In the genomic region with DNA sequence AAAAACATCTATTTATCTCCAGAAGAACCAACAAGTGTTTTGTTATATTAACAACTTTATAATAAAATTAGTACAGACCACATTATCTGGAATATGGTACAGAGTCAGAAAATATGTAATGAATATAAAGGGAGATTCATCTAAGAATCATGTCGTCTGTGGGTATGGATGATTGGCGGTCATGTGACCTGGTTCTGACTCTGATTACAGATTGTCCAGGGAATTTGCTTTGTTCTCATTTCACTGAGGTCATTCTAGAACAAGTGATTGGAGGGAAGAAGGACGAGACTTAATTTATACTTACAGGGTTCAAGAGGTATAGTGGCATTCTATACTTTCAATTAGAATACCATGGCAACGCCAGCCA, we compare ENCODE assay signal across 17 mouse cellular contexts.
A peak's percentile ranks its signal among the peaks of the same experiment; 100 is the strongest.
DNase-seq lines count a peak whose midpoint lies in the region; ATAC-seq and TF ChIP-seq lines count a peak whose summit lies in the region.
"Had no signal": no experiment of that assay in that cellular context is flagged by ENCODE, and none has a peak within 500 bp of the region (broad histone marks: within the 10 kb centered on the region; RNA-seq: fewer than 3 reads in every experiment).

No protein-coding gene starts in this region.

- in situ Hi-C loops in CH12.LX (cut with MboI; ENCODE audit: low pct_ligation_motif_present, low pct_unique_long_range_greater_than_20kb, low sequenced_read_pairs) = no loop called here

- DNase-seq in liver = no peak
- DNase-seq in CH12.LX (ENCODE audit: extremely low read depth) = peak; percentile 31
- no peak for DNase-seq in MEL (ENCODE audit: low read depth, low spot score)
- no peak for DNase-seq in liver, postnatal 0 days
- DNase-seq in cerebellum, postnatal 14 days = no peak
- no peak for DNase-seq in limb, embryonic 10.5 days (ENCODE audit: low spot score)
- DNase-seq: adrenal gland, postnatal 36 days; cerebellum, adult 2 months; cerebellum, postnatal 36 days; gastrocnemius, postnatal 14 days; lung, embryonic 14.5 days had no signal

- peaks cover 51% of the 10 kb centered on the region for H3K27me3 ChIP-seq in liver, embryonic 12.5 days (replicated peaks)
- H3K27me3 ChIP-seq in CH12.LX (replicated peaks) = no peaks in the 10 kb centered on the region
- no peaks in the 10 kb centered on the region for H3K27me3 ChIP-seq in MEL (ENCODE audit: control insufficient read depth in 1 of 2, insufficient read depth in 2 of 2, low read length in 2 of 2)
- H3K27me3 ChIP-seq in liver, postnatal 0 days (ENCODE audit: insufficient read depth, low read length) = no peaks in the 10 kb centered on the region
- H3K27me3 ChIP-seq in limb, embryonic 10.5 days (ENCODE audit: low read depth, poor library complexity, severe bottlenecking) = no peaks in the 10 kb centered on the region
- H3K27me3 ChIP-seq: hindbrain, embryonic 12.5 days had no signal

- no peaks in the 10 kb centered on the region for H3K9me3 ChIP-seq in liver, embryonic 12.5 days (replicated peaks)
- H3K9me3 ChIP-seq in CH12.LX (replicated peaks; ENCODE audit: low read length) (peaks cover 9% of the 10 kb centered on the region), MEL (replicated peaks; ENCODE audit: insufficient read depth, low read length) (no peaks in the 10 kb centered on the region)
- peaks cover 5% of the 10 kb centered on the region for H3K9me3 ChIP-seq in liver, postnatal 0 days (ENCODE audit: low read length)
- no peaks in the 10 kb centered on the region for H3K9me3 ChIP-seq in limb, embryonic 10.5 days (replicated peaks)
- H3K9me3 ChIP-seq: hindbrain, embryonic 12.5 days had no signal

- TF ChIP-seq CTCF in CH12.LX (conservative IDR thresholded peaks at IDR 0.05 in 1 of 2, IDR thresholded peaks at IDR 0.05 in 1 of 2; ENCODE audit: low read depth in 2 of 2, low read length in 2 of 2) = no peak
- no peak for TF ChIP-seq CTCF in MEL (IDR thresholded peaks at IDR 0.05 in 2 of 3, conservative IDR thresholded peaks at IDR 0.05 in 1 of 3; ENCODE audit: control insufficient read depth in 1 of 3, insufficient read depth in 1 of 3, low read depth in 2 of 3, low read length in 3 of 3, poor library complexity in 1 of 3, severe bottlenecking in 1 of 3)
- TF ChIP-seq CTCF in liver, postnatal 0 days (IDR thresholded peaks at IDR 0.05; ENCODE audit: low read depth) = no peak

- TF ChIP-seq RAD21 in CH12.LX (IDR thresholded peaks at IDR 0.05; ENCODE audit: low read depth, low read length) (no peak), MEL (IDR thresholded peaks at IDR 0.05; ENCODE audit: low read depth, low read length) (no peak)

- no peak for TF ChIP-seq EP300 in CH12.LX (IDR thresholded peaks at IDR 0.05; ENCODE audit: low read length)
- TF ChIP-seq EP300 in MEL (IDR thresholded peaks at IDR 0.05; ENCODE audit: low read depth in 1 of 2, low read length in 2 of 2) = no peak
- no peak for TF ChIP-seq EP300 in liver, postnatal 0 days (IDR thresholded peaks at IDR 0.05; ENCODE audit: low read depth)

- peaks cover 5% of the 10 kb centered on the region; the same call in 1 of the 2 replicates for H3K36me3 ChIP-seq in liver, embryonic 12.5 days
- peaks cover 34 to 45% of the 10 kb centered on the region in 2 experiments for H3K36me3 ChIP-seq in CH12.LX (replicated peaks in 1 of 2; ENCODE audit: control insufficient read depth in 1 of 2, insufficient read depth in 1 of 2, low read length in 1 of 2)
- H3K36me3 ChIP-seq in MEL (ENCODE audit: control insufficient read depth in 1 of 2, insufficient read depth in 2 of 2, low read length in 2 of 2) = peaks cover 0 to 9% of the 10 kb centered on the region in 2 experiments; a peak in 2 of 4 replicates
- peaks cover 2% of the 10 kb centered on the region for H3K36me3 ChIP-seq in liver, postnatal 0 days (replicated peaks; ENCODE audit: insufficient read depth, low read length)
- H3K36me3 ChIP-seq in limb, embryonic 10.5 days = no peaks in the 10 kb centered on the region
- H3K36me3 ChIP-seq: hindbrain, embryonic 12.5 days had no signal

- peaks cover 44% of the 10 kb centered on the region for H3K4me1 ChIP-seq in liver, embryonic 12.5 days
- H3K4me1 ChIP-seq in CH12.LX (ENCODE audit: control insufficient read depth in 1 of 2, insufficient read depth in 2 of 2) = peaks cover 16 to 79% of the 10 kb centered on the region in 2 experiments
- peaks cover 0 to 9% of the 10 kb centered on the region in 2 experiments; a peak in 3 of 4 replicates for H3K4me1 ChIP-seq in MEL (ENCODE audit: control insufficient read depth in 1 of 2, insufficient read depth in 2 of 2, low read length in 2 of 2)
- peaks cover 47% of the 10 kb centered on the region for H3K4me1 ChIP-seq in liver, postnatal 0 days (ENCODE audit: insufficient read depth)
- peaks cover 32% of the 10 kb centered on the region for H3K4me1 ChIP-seq in limb, embryonic 10.5 days

- H3K9ac ChIP-seq in liver, embryonic 12.5 days = no peak overlapping the region
- H3K9ac ChIP-seq in CH12.LX (ENCODE audit: insufficient read depth, low read depth) (peak overlapping the region; percentile 68), MEL (ENCODE audit: control insufficient read depth, low read depth, low read length, poor library complexity, severe bottlenecking) (peak overlapping the region; percentile 77)
- H3K9ac ChIP-seq in liver, postnatal 0 days (replicated peaks) = no peak overlapping the region
- H3K9ac ChIP-seq: hindbrain, embryonic 12.5 days; lung, embryonic 14.5 days had no signal

- ATAC-seq in liver, embryonic 12.5 days = no peak
- ATAC-seq in liver, postnatal 0 days = no peak
- ATAC-seq: forebrain, embryonic 14.5 days; intestine, postnatal 0 days; midbrain, embryonic 16.5 days had no signal

- TF ChIP-seq POLR2A in CH12.LX (IDR thresholded peaks at IDR 0.05; ENCODE audit: low read depth, low read length) = no peak
- TF ChIP-seq POLR2A in MEL (IDR thresholded peaks at IDR 0.05; ENCODE audit: control insufficient read depth in 1 of 2, insufficient read depth in 1 of 2, low read depth in 1 of 2, low read length in 2 of 2, poor library complexity in 1 of 2) = no peak

- H3K4me3 ChIP-seq in liver, embryonic 12.5 days = no peak overlapping the region
- peak overlapping the region in 2 of 3 experiments; percentile 58 to 69 for H3K4me3 ChIP-seq in CH12.LX (replicated peaks in 1 of 3; ENCODE audit: low read depth in 2 of 3, low read length in 2 of 3, poor library complexity in 1 of 3)
- H3K4me3 ChIP-seq in MEL (ENCODE audit: control insufficient read depth in 1 of 2, insufficient read depth in 1 of 2, low read depth in 2 of 2, low read length in 2 of 2) = peak overlapping the region; percentile 65 to 67
- no peak overlapping the region for H3K4me3 ChIP-seq in liver, postnatal 0 days (ENCODE audit: low read depth, low read length)
- no peak overlapping the region for H3K4me3 ChIP-seq in limb, embryonic 10.5 days
- H3K4me3 ChIP-seq: hindbrain, embryonic 12.5 days had no signal

- H3K4me2 ChIP-seq in liver, embryonic 12.5 days = 0 out of 2 replicates have a peak overlapping the region, but pooled peaks have one; percentile 59
- peak overlapping the region; percentile 95 for H3K4me2 ChIP-seq in CH12.LX (ENCODE audit: insufficient read depth, low read depth, poor library complexity, severe bottlenecking)
- H3K4me2 ChIP-seq in liver, postnatal 0 days (ENCODE audit: low read depth, low read length) = peak overlapping the region; percentile 69
- H3K4me2 ChIP-seq: hindbrain, embryonic 12.5 days; midbrain, embryonic 11.5 days had no signal

- 66% methylated on average over 4 of the region's 4 CpGs for WGBS in liver, embryonic 12.5 days (ENCODE audit: insufficient replicate concordance)
- WGBS in liver, postnatal 0 days (ENCODE audit: insufficient replicate concordance) = 63% methylated on average over 4 of the region's 4 CpGs
- WGBS in limb, embryonic 10.5 days = 95% methylated on average over 4 of the region's 4 CpGs

- no peak overlapping the region for H3K27ac ChIP-seq in liver, embryonic 12.5 days
- H3K27ac ChIP-seq in CH12.LX (ENCODE audit: insufficient read depth, low read depth) (no peak overlapping the region), MEL (ENCODE audit: control insufficient read depth, low read depth, low read length) (no peak overlapping the region)
- no peak overlapping the region for H3K27ac ChIP-seq in liver, postnatal 0 days (ENCODE audit: low read depth)
- no peak overlapping the region for H3K27ac ChIP-seq in limb, embryonic 10.5 days
- H3K27ac ChIP-seq: hindbrain, embryonic 12.5 days had no signal

- dilution Hi-C loops in CH12.LX (cut with MboI; ENCODE audit: extremely low pct_ligation_motif_present, extremely low pct_unique_long_range_greater_than_20kb, low sequenced_read_pairs) = no loop called here

- peaks cover 8% of the 10 kb centered on the region for H3K79me2 ChIP-seq in CH12.LX (replicated peaks; ENCODE audit: control insufficient read depth, extremely low read depth, insufficient read depth, poor library complexity, severe bottlenecking)
- peaks cover 3% of the 10 kb centered on the region; the same call in 1 of the 2 replicates for H3K79me2 ChIP-seq in MEL (ENCODE audit: control insufficient read depth, insufficient read depth, low read length, poor library complexity)

TF ChIP-seq in CH12.LX, 34 proteins besides CTCF, POLR2A, EP300 and RAD21:
- TF ChIP-seq USF2 (conservative IDR thresholded peaks at IDR 0.05; ENCODE audit: low read depth, low read length) = peak; percentile 57; the same call in 1 of the 2 replicates
- peak; percentile 46 for TF ChIP-seq USF1 (IDR thresholded peaks at IDR 0.05; ENCODE audit: low read depth, low read length)
- no peak for TF ChIP-seq CHD2 (IDR thresholded peaks at IDR 0.05; ENCODE audit: low read length)

TF ChIP-seq in MEL, 35 proteins besides CTCF, POLR2A, EP300 and RAD21:
- no peak for TF ChIP-seq RCOR1 (IDR thresholded peaks at IDR 0.05; ENCODE audit: low read depth, low read length)
- TF ChIP-seq MEF2A (IDR thresholded peaks at IDR 0.05; ENCODE audit: extremely low read depth, insufficient replicate concordance, low read depth, low read length, poor library complexity, severe bottlenecking) = no peak
- TF ChIP-seq USF1 (IDR thresholded peaks at IDR 0.05; ENCODE audit: low read depth, low read length) = peak; percentile 63

Comparison
In these comparisons a context has a peak if more than half of its experiments do, and no peak if none do; other contexts are left out.
1. H3K4me3 ChIP-seq: peak in CH12.LX (2 of 3) and MEL (2 of 2); none in liver, embryonic 12.5 days (single experiment), liver, postnatal 0 days (single experiment) and limb, embryonic 10.5 days (single experiment).
2. H3K9ac ChIP-seq: peak in CH12.LX (single experiment) and MEL (single experiment); none in liver, embryonic 12.5 days (single experiment) and liver, postnatal 0 days (single experiment).
3. Peak in every context shown above with its lines, with median percentiles within 50 percentile points of each other: H3K4me2 ChIP-seq.